Mouse (Mus musculus): ENCODE results near the gene Actr8. TPM values are rescaled to one million over a fixed set of nuclear protein-coding genes. Genes with fewer than 3 reads are reported as not detected.

Gene Actr8
- polyA plus RNA-seq, 1 experiment from 2014 or later: 68.4 TPM

DNA sequence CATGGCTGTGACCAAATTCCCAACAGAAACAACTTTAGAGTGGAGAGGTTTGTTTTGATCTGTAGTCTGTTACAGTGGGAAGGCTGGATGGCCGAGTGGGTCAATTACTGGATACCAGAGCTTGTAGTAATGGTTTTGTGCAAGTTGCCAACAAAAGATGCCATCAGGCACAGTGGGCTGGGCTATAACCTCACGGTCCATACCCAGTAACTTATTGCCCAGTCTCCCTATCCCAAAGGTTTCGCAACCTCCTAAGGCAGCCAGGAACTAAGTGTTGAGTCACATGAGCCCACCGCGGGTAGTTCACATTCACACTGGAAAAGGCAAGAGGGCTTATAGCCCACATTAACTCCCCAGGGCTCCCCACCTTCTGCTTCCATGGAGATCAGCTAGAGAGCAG, 38.5 kb downstream of the Actr8 start:
- Histone ChIP-seq H3K27me3 (ENCODE audit: control insufficient read depth, insufficient read depth, low read length) (no peaks in the 10 kb centered on the region), H3K27ac (replicated peaks; ENCODE audit: low read depth, low read length) (no peak overlapping the region), H3K4me3 (ENCODE audit: low read depth, low read length) (no peak overlapping the region), H3K4me2 (ENCODE audit: low read depth, low read length) (no peak overlapping the region), H3K36me3 (replicated peaks; ENCODE audit: control insufficient read depth, insufficient read depth, low read depth, low read length) (no peaks in the 10 kb centered on the region), H3K9ac (replicated peaks; ENCODE audit: low read length) (no peak overlapping the region), H3K4me1 (ENCODE audit: control insufficient read depth, insufficient read depth, low read length) (no peaks in the 10 kb centered on the region), H3K9me3 (replicated peaks; ENCODE audit: control insufficient read depth, low read length) (no peaks in the 10 kb centered on the region)
- no peak for DNase-seq (ENCODE audit: low spot score)
- WGBS: 91% methylated on average over 5 of the region's 5 CpGs
- ATAC-seq (replicated peaks; ENCODE audit: insufficient number of reproducible peaks, low FRiP score, low TSS enrichment, low read depth): no peak

GRCm38 (mm10) chr14:30017794-30018462, 39.8 kb downstream of the Actr8 start:
- H3K4me2 ChIP-seq (ENCODE audit: low read depth, low read length): no peak overlapping the region
- no peaks in the 10 kb centered on the region for H3K27me3 ChIP-seq (ENCODE audit: control insufficient read depth, insufficient read depth, low read length)
- no peak for DNase-seq (ENCODE audit: low spot score)
- H3K9ac ChIP-seq (replicated peaks; ENCODE audit: low read length): no peak overlapping the region
- no peaks in the 10 kb centered on the region for H3K36me3 ChIP-seq (replicated peaks; ENCODE audit: control insufficient read depth, insufficient read depth, low read depth, low read length)
- H3K9me3 ChIP-seq (replicated peaks; ENCODE audit: control insufficient read depth, low read length): no peaks in the 10 kb centered on the region
- no peak overlapping the region for H3K4me3 ChIP-seq (ENCODE audit: low read depth, low read length)
- H3K27ac ChIP-seq (replicated peaks; ENCODE audit: low read depth, low read length): no peak overlapping the region
- no peak for ATAC-seq (replicated peaks; ENCODE audit: insufficient number of reproducible peaks, low FRiP score, low TSS enrichment, low read depth)
- 88% methylated on average over 8 of the region's 8 CpGs for WGBS
- no peaks in the 10 kb centered on the region for H3K4me1 ChIP-seq (ENCODE audit: control insufficient read depth, insufficient read depth, low read length)

DNA sequence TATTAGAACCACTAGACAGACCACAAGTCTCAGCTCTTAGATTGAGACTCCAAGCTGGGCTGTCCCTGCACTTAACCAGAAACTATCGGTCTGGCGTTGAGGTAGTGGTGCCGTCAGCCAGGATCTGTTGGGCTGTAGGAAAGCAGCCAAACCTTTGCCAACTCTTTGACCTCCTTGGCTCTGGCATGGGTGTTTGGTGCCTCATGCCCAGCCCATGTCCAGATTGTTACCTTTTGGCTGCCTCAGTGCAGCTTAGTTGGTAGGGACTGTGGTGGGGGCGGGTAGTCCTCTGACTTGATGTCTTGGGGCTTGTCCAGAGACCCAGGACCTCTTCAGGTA, 40.3 kb downstream of the Actr8 start:
- Histone ChIP-seq H3K9me3 (replicated peaks; ENCODE audit: control insufficient read depth, low read length) (no peaks in the 10 kb centered on the region), H3K27ac (replicated peaks; ENCODE audit: low read depth, low read length) (no peak overlapping the region), H3K36me3 (replicated peaks; ENCODE audit: control insufficient read depth, insufficient read depth, low read depth, low read length) (no peaks in the 10 kb centered on the region), H3K4me1 (ENCODE audit: control insufficient read depth, insufficient read depth, low read length) (no peaks in the 10 kb centered on the region), H3K4me3 (ENCODE audit: low read depth, low read length) (no peak overlapping the region), H3K4me2 (ENCODE audit: low read depth, low read length) (no peak overlapping the region), H3K27me3 (ENCODE audit: control insufficient read depth, insufficient read depth, low read length) (no peaks in the 10 kb centered on the region), H3K9ac (replicated peaks; ENCODE audit: low read length) (no peak overlapping the region)
- ATAC-seq (replicated peaks; ENCODE audit: insufficient number of reproducible peaks, low FRiP score, low TSS enrichment, low read depth) (no peak), DNase-seq (ENCODE audit: low spot score) (no peak)
- 93% methylated on average over 4 of the region's 4 CpGs for WGBS

DNA sequence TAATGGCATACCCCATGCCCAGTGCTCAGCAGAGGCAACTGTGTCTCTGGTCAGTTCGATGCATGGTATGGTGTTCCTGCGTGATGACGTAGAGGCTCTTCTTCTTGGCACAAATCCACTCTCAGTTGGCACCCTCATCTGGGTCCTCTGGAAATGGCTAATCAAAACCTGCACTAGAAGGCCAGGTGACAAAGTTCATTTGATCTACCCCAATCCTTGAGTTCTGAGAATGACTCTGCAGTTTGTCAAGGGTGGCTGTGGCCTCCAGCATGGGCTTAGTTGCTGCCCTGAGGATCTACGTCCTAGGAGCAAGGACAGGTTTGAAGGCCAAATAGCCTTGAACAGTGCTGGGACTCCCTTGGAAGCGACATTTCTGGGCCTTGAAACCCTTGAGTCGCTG, 40.7 kb downstream of the Actr8 start:
- H3K4me2 ChIP-seq (ENCODE audit: low read depth, low read length): no peak overlapping the region
- no peaks in the 10 kb centered on the region for H3K9me3 ChIP-seq (replicated peaks; ENCODE audit: control insufficient read depth, low read length)
- no peaks in the 10 kb centered on the region for H3K4me1 ChIP-seq (ENCODE audit: control insufficient read depth, insufficient read depth, low read length)
- H3K4me3 ChIP-seq (ENCODE audit: low read depth, low read length): no peak overlapping the region
- H3K9ac ChIP-seq (replicated peaks; ENCODE audit: low read length): no peak overlapping the region
- WGBS: 88% methylated on average over 6 of the region's 6 CpGs
- ATAC-seq (replicated peaks; ENCODE audit: insufficient number of reproducible peaks, low FRiP score, low TSS enrichment, low read depth) (no peak), DNase-seq (ENCODE audit: low spot score) (no peak)
- no peak overlapping the region for H3K27ac ChIP-seq (replicated peaks; ENCODE audit: low read depth, low read length)
- H3K36me3 ChIP-seq (replicated peaks; ENCODE audit: control insufficient read depth, insufficient read depth, low read depth, low read length): no peaks in the 10 kb centered on the region
- H3K27me3 ChIP-seq (ENCODE audit: control insufficient read depth, insufficient read depth, low read length): no peaks in the 10 kb centered on the region

DNA sequence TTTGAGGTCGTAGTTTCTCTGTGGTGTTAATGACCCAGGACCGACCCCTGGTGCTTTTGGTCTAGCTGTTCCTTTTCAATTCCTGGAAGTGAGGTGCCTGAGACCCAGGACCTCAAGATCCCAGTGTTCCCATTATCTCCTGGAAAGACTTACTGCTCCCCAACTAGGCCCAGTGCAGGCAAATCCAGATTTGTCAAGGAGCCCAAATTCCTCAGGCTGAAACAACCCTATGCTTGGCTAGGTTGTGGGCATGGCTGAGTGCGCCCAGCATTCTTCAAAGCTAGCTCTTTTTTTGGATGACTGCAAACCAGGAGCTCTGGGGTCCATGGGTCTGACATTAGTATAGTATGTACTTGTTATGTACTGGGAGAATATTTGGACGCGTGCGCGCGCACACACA, 41.2 kb downstream of the Actr8 start:
- no peak for DNase-seq (ENCODE audit: low spot score)
- no peak overlapping the region for H3K27ac ChIP-seq (replicated peaks; ENCODE audit: low read depth, low read length)
- H3K4me1 ChIP-seq (ENCODE audit: control insufficient read depth, insufficient read depth, low read length): no peaks in the 10 kb centered on the region
- H3K27me3 ChIP-seq (ENCODE audit: control insufficient read depth, insufficient read depth, low read length): no peaks in the 10 kb centered on the region
- ATAC-seq (replicated peaks; ENCODE audit: insufficient number of reproducible peaks, low FRiP score, low TSS enrichment, low read depth): no peak
- H3K4me2 ChIP-seq (ENCODE audit: low read depth, low read length): no peak overlapping the region
- H3K9me3 ChIP-seq (replicated peaks; ENCODE audit: control insufficient read depth, low read length): no peaks in the 10 kb centered on the region
- no peak overlapping the region for H3K9ac ChIP-seq (replicated peaks; ENCODE audit: low read length)
- H3K4me3 ChIP-seq (ENCODE audit: low read depth, low read length): no peak overlapping the region
- WGBS: 88% methylated on average over 8 of the region's 8 CpGs
- H3K36me3 ChIP-seq (replicated peaks; ENCODE audit: control insufficient read depth, insufficient read depth, low read depth, low read length): no peaks in the 10 kb centered on the region

DNA sequence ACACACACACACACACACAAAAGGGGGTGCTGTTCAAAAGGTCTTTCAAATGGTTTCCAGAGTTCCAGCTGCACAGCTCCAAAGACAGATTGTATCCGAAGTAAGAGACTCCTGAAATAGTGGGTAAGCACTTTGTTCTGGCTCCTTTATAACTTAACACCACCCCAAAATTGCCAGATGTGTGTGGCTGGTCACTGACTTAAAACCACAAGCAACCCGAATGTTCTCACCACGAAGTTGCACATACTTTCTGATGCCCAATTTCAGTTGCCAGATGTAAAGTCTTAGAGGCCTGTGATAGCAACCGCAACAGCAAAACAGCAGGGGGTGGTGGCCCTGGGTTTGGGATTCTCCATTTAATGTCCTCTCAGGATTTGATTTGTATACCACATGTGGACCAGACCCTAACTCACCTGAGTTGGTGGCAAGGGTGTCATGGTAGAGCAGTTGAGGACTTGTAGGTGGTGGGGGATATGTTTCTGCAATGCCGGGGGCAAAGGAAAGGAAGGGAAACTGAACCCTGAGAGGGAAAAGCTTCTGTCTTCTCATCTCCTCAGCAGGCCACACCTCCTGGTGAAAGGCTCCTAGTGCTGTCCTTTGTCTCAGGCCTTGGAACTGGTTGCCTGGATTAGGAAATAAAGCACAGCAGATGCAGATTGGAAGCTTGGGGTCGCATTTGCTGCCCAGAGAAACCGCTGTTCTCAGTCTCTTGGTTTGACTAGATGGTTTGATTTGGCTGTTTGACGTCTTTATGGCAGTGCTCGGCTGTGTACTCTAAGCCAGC, 41.8 kb downstream of the Actr8 start:
- no peak overlapping the region for H3K4me2 ChIP-seq (ENCODE audit: low read depth, low read length)

GRCm38 (mm10) chr14:30022471-30022870, 44.3 kb downstream of the Actr8 start:
- H3K4me1 ChIP-seq (ENCODE audit: control insufficient read depth, insufficient read depth, low read length): no peaks in the 10 kb centered on the region
- no peak overlapping the region for H3K9ac ChIP-seq (replicated peaks; ENCODE audit: low read length)
- ATAC-seq (replicated peaks; ENCODE audit: insufficient number of reproducible peaks, low FRiP score, low TSS enrichment, low read depth): no peak
- H3K27me3 ChIP-seq (ENCODE audit: control insufficient read depth, insufficient read depth, low read length): no peaks in the 10 kb centered on the region
- 90% methylated on average over 6 of the region's 6 CpGs for WGBS
- no peaks in the 10 kb centered on the region for H3K36me3 ChIP-seq (replicated peaks; ENCODE audit: control insufficient read depth, insufficient read depth, low read depth, low read length)
- no peak overlapping the region for H3K4me2 ChIP-seq (ENCODE audit: low read depth, low read length)
- H3K4me3 ChIP-seq (ENCODE audit: low read depth, low read length): no peak overlapping the region
- no peaks in the 10 kb centered on the region for H3K9me3 ChIP-seq (replicated peaks; ENCODE audit: control insufficient read depth, low read length)
- DNase-seq (ENCODE audit: low spot score): no peak
- no peak overlapping the region for H3K27ac ChIP-seq (replicated peaks; ENCODE audit: low read depth, low read length)

More for the DNA sequence above, 41.8 kb downstream of the Actr8 start:
- Histone ChIP-seq H3K27ac (replicated peaks; ENCODE audit: low read depth, low read length) (no peak overlapping the region), H3K4me3 (ENCODE audit: low read depth, low read length) (no peak overlapping the region), H3K9ac (replicated peaks; ENCODE audit: low read length) (no peak overlapping the region), H3K4me1 (ENCODE audit: control insufficient read depth, insufficient read depth, low read length) (no peaks in the 10 kb centered on the region), H3K9me3 (replicated peaks; ENCODE audit: control insufficient read depth, low read length) (no peaks in the 10 kb centered on the region), H3K27me3 (ENCODE audit: control insufficient read depth, insufficient read depth, low read length) (no peaks in the 10 kb centered on the region), H3K36me3 (replicated peaks; ENCODE audit: control insufficient read depth, insufficient read depth, low read depth, low read length) (no peaks in the 10 kb centered on the region)
- no peak for ATAC-seq (replicated peaks; ENCODE audit: insufficient number of reproducible peaks, low FRiP score, low TSS enrichment, low read depth)
- no peak for DNase-seq (ENCODE audit: low spot score)
- WGBS: 52% methylated on average over 9 of the region's 9 CpGs

GRCm38 (mm10) chr14:30024387-30024786, 46.2 kb downstream of the Actr8 start:
- Histone ChIP-seq H3K9ac (replicated peaks; ENCODE audit: low read length) (no peak overlapping the region), H3K4me1 (ENCODE audit: control insufficient read depth, insufficient read depth, low read length) (no peaks in the 10 kb centered on the region), H3K27ac (replicated peaks; ENCODE audit: low read depth, low read length) (no peak overlapping the region), H3K27me3 (ENCODE audit: control insufficient read depth, insufficient read depth, low read length) (no peaks in the 10 kb centered on the region), H3K36me3 (replicated peaks; ENCODE audit: control insufficient read depth, insufficient read depth, low read depth, low read length) (no peaks in the 10 kb centered on the region), H3K9me3 (replicated peaks; ENCODE audit: control insufficient read depth, low read length) (no peaks in the 10 kb centered on the region), H3K4me3 (ENCODE audit: low read depth, low read length) (no peak overlapping the region), H3K4me2 (ENCODE audit: low read depth, low read length) (no peak overlapping the region)
- 76% methylated on average over 7 of the region's 7 CpGs for WGBS
- DNase-seq (ENCODE audit: low spot score) (no peak), ATAC-seq (replicated peaks; ENCODE audit: insufficient number of reproducible peaks, low FRiP score, low TSS enrichment, low read depth) (no peak)

Data from embryonic facial prominence, embryonic 11.5 days (tissue).